Mouse (Mus musculus) cerebellum, adult 11-12 months (tissue): ENCODE results near the gene Trim44.

Experiments used
- DNase-seq: peaks from one replicate; pipeline ENCODE4 v3.0.0; 2022

Gene Trim44

DNA sequence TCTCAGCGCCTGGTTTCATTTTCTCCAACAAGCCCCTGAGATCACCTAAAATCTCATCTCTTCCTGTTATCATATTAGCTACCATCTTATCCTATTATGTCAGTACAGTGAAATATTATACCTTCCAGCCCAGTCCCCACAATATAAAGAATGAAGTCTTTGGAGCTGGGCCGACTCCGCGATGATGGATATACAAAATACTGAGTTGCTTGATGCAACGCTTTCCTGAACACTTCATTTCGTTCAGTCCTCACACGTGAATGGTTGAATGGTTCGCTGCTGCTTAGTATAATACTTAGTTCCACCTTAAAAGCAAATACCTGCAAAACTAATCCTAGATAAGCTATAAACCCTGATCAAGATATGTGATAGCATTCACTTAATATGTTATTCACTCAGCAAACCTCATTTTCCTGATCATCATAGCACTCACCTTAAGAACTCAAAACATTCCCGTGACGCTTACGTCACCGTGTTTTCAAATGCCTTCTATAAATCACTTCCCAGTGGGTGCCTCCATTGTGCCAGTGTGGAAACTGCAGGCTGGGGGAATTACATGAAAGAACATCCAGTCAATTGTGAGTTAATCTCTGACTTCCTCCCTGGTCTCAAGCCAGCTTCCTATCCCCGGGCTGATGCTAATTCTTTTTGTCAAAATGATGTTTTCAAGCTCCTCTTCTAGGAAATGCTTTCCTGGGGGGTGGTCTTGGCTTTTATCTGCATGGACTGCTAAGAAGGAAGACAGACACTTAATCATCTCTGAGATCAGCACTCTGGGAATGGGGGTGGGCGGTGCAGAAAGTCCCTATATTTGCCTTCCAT lies at the start of gene Trim44:
Trim44 (minus strand) TSS at position 466 of the 822 bp plus-strand sequence.
- no peak for DNase-seq

DNA sequence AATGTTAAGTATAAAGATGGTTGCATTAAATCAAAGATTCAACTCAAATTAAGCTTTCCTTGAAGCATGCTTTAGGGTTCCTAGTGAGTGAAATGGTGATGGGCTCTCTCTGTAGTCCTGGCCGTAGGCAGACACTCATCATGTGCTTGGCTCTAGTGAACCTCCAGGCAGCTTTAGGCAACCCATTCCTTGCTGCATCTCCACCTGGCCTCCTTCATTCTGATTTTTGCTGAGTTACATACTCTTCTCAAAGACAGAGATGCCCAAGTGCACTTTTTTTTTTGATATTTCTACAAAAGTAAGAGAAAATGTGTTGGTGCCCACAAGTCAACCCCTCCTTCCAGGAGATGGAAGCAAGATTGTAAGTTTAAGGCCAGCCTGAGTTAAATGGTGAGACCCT lies 47.5 kb upstream of the Trim44 start:
- no peak for DNase-seq

DNA sequence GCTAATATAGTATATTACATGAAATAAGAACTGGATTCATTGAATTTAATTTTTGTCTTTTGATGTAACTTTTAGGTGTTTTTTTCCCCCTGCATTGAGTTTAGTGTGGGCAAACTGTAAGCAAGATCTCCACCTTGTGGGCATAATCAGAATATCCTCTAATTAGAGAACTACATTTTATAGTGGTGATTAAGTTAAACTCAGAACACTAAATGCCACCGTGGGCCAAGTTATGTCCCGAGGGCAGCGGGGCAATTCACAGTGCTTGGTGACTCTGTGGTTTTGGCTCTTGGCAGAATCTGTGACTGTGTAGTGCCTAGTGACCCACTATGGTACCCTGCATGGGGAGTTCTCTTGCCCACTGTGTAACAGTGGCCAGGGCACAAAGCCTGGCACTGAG lies 45.8 kb upstream of the Trim44 start:
- DNase-seq: peak; percentile 22

DNA sequence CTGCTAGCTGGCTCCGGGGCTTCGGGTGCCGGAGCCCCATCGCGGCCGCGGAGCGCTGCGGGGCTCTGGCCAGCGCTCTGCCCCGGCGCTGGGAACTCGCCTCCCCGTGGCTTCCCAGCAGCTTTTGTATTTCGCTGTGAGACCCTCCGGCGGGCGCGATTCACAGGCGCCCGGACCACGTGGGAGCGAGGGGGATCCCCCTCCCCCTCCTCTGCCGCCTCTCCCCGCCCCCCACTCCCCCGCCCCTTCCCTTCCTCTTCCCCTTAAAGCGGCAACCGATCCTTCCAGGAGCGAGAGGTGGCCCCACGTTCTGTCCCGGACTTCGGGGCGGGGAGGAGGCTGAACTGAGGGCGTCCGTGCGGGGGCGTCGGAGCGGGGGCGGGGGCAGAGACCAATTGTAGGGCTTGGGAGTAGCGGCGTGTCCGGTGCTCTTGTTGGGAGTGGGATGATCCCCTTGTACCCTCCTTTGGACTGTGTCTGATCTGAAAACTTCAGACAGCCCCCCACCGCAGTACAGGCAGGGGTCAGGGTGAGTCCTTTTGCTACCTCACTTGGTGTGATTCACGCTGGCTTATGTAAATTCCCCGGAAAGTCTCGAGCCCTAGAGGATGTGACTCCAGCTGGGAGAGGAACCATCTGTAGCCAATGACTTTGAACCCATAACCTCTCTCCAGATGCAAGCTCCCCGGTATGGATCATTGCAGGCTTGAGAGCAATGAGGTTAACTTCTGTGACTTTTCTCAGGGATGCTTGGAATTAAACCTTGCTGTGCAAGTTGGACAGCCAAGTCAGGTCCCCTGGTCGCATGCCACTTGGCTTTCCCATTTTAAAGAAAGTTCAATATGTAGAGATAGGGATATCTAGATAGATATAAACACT lies 44.3 kb upstream of the Trim44 start, which contains the start of gene Fjx1:
Fjx1 (minus strand) TSS at position 829 of the 879 bp plus-strand sequence.
- DNase-seq: peak; percentile 55

DNA sequence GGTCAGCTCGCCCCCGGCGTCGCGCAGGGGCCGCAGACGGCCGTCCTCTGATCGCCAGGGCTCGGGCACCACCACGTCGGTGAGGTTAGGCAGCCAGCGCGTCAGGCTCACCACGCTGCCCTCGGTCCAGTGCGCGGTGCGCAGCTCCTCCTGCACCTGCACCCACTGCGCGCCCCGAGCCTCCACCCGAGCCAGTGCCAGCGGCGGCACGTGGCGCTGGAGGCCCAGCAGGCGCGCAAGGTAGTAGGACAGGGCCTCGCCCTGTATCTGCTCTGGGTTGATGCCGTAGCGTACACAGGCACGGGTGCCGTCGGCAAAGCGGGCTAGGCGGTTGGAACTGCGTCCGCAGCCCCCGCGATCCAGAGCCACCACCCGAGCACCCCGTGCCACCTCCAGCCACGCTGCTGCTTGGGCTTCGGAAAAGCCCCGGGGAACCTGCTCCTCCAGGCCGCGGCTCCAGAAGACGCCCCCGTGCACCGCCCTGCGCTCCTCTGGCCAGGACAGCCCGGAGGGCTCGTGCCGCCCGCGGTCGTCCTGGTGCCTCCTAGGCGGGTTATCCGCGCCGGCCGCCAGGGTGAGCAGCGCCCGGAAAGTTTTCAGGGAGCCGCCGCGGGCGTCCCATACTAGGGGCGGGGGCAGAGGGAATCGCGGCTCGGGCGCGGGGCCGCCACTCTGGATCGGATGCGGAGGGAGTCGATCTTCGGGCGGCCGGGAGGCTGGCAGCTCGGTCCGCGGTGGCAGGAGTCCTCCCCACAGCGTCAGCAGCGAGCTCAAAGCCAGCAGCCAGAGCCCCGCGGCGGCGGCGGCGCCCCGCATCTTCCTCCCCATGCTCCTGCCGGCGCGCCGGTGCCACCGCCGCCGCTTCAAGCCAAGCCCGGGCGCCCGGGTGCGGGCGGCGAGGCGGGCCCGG lies 43.4 kb upstream of the Trim44 start:
- peak; percentile 61 for DNase-seq

DNA sequence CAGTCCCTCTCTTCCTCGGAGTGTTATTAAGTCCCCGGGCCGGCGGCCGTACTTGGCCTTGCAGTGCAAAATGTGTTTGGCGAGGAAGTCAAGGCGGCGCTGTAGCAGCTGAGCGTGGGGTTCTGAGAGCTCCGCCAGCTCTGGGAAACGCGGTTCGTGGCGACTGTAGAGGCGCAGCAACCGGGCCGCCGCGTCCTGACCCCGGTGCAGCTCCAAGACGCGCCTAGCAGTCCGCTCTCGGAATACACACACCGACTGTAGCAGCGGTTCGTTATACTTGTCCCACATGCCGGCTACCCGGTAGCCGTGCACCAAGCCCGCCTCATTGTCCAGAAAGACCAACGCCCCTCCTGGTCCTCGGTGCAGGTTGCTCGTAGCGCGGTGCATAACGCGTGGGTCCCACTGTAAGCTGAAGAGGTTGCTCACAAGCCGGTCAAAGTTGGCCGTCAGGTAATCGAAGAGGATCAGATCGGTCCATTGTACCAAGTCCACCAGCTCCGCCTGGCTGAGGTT lies 42.7 kb upstream of the Trim44 start:
- DNase-seq: peak; percentile 70

DNA sequence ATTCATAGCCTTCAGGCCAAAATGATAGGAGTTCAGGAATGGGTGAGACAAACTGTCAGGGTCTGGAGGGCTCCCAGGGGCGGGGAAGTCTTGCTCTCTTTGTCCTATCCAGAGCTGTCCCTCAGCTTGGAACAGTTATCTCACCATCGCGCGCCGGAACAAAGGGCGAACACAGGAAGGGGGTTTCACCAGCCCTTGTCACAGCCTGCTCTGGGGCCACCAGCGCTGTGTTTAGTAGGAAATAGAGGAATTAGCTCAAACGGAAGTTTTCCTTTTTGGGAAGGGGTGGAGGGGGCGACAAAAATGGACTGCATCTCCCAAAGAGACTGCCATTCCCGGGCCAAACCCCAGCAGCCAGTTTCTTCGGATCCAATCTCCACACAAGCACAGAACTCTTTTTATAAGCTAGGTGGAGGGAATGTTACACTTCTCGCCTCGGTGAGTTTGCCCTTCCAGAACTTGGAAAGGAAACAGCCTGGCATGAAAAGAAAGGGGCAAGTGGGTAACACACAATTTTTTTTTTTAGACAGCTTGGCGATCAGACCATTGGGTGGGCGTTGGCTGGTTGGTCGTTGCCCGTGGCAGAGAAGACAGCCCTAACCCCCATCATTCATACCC lies 42.1 kb upstream of the Trim44 start:
- peak; percentile 14 for DNase-seq

DNA sequence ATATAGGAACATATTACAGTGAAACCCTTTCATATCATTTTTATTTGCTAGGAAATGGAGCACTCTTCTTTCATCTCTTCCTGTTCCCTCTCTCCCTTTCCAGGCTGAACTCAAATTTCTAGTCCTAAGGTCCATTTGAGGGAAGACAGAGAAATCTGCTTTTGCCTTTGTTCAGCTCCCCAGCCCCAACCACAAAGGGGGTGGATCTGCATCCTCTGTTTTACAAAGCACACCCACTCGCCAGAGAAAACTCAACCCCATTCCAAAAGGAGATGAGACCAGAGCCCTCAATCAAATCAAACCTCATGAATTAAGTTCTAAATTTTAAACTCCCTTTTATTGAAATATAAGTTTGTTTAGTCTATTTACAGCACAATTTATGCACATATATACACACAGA lies 41.4 kb upstream of the Trim44 start:
- no peak for DNase-seq

DNA sequence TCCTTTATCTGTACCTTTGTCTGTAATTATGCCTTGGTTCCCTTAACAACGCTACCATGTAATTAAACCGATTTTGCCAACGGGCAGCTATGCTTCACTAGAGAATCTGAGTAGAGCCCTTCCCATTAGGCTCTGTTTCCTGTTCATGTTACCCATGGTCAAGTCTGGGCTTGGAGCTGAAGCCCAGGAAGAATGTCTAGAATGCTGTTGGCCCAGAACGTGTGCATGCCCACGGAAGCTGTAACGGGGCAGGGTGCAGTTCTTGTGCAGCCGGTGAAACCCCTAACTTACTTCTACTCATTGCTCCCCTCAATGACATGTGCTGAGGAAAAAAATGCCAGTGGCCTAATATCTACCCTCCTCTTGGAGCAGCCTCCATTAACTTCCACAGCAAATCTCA lies 40.2 kb upstream of the Trim44 start:
- DNase-seq: no peak

DNA sequence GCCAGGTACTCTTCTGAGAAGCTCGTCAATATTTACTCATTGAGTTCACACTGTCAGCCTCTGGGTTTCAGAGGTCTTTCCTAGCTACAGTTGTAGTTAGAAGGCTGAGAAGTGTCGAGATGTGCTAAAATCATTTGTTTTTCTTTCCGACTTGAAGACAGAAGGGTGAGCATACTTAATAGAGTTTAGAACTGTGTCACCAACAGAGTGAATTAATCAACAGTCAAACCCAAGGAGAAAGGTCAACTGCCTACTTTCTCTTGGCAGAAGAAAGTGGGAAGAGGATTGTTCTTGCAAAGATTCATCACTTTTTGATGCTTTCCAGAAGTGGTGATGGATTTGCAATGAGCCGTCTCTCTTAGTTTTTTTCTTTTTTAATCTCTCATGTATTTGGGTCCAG lies 39.2 kb upstream of the Trim44 start:
- DNase-seq: no peak

DNA sequence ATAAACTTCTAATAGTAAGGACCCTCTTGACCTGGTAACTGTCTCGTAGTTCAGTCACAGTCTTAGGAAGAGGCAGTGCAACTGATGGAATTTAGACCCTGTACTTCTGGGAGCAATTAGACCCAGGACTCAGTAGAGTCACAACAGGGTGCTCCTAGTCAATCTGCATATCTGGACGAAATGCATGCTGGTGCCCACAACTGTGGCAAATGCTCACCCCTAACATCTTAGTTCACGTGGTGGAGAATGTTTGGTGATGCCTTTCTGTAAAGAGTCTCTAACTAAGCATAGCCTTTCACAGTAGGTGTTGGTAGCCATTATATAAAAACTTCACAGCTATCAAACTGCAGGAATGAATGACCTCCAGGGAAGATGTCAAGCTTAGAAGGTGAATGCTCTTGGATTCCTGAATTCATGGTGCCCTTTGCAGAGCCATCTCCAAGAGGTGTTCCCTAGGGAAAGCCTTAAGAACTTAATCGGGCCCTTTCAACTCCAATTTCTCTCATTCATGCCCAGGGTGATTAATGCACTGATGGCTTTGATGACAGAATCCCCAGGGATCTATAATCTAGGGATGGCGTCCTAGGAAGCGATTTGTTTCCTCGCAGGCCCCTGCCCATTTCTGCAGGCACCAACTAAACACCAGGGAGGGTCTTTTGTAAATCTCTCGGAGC lies 29.9 kb upstream of the Trim44 start:
- no peak for DNase-seq

DNA sequence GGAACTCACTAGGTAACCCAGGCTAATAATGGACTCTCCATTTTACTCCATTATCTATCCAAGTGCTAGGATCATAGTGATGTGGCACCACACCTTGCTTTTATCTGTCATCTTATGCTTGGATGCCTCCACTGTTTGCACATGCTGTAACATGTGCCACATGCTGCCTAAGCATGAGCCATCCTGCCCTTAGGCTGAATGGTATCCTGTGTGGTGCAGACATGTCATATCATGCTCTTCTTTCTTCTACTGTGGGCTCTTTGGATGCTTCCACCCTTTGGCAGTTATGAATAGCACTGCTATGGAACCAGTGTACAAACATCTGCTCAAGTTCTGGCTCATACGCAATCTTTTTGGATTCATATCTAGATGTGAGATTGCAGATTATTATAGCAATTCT lies 26.3 kb upstream of the Trim44 start:
- no peak for DNase-seq

DNA sequence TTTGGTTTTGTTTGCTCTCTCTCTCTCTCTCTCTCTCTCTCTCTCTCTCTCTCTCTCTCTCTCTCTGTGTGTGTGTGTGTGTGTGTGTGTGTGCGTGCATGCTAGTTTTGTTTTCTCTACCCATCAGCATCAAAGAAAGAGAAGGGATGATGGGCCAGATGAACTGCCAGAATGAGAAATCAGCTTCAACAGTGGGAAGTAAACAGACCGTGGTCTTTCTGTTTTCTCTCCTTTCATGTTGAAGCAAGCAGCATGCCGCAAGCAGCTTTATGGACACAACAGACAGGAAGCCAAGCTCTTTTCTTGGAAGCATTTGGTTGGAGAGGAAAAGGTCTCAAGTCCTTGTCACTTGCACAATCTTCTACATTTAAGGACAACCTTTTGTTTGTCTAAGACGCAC lies 23.5 kb upstream of the Trim44 start:
- DNase-seq: no peak

DNA sequence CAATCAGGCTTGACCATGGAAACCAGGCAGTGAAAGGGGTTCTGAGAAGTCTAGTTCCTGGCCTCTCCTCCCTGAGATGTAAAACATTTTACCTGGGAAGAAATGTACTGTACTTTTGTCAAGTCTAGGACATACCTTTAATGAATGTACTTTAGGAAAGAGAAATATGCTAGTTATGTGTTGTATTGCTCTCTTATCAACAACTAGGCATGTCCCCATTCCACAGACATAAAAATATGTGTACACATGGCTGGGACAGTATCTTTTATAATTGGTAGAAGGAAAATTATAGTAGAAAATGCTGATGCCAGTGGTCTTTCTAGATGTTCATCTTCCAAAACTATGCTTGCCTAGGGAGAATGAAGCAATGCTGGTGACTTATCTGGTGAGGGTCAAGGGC lies 20.3 kb upstream of the Trim44 start:
- no peak for DNase-seq

DNA sequence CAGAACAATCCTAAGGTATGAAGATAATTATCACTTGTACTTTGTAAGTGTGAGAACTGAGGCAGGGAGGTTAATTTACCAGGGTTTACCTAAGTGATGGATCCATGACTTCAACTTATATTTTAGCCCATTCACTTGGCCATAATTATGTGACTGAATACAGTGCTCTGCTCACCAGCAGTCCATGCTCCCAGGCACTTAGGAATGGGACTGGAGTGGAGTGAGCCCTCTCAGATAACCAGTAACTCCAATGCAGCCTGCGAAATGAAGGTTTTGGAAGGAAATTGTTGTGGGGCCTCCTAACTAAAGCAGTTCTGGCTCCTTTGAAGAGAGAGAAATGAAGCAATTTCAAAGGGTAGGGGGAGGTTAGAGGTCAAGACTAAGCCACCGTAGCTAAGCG lies 18.8 kb upstream of the Trim44 start:
- no peak for DNase-seq

DNA sequence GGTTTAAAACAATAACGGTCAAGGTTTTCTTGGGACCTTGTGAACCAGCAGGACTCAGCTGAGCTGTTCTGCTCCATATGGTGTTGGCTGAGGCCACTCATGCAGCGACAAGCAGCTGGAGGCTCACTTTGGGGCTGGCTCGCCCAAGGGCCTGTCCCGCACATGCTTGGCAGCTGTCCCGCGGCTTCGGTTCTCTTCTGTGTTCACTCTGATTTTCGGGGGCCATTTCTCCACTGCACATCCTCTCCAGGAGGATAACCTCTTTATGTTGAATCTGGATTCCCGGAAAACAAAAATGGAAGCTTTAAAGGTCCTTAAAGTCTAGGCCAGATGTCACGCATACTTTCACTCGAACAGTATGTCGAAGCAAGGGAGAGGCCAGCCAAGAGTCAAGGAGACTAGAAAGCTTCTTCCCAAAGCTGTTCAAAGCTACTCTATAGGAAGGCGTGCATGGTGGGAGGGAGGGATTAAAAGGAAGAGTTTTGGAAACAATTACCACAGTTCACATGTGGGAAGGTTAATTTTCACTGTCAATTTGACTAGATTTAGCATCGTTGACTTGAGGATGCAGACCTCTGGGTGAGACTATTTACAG lies 8.6 kb upstream of the Trim44 start:
- DNase-seq: no peak

DNA sequence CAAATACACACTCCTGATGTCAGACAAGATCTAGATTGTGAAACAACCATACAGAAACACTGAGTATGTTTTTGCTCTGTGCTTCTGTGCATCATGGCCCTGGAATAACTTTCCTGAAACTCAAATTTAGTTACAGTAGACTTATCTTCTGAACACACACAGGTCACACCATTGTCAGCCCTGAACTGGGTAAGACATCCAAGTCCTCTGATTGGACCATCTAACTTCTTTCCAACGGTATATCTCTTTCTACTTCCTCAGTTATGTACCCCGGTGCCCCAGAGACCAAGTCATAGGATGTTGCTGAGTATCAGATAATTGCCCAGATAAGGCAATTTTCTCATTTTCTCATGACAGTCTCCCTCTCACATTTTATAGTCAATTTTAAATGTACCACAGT lies 5.1 kb upstream of the Trim44 start:
- no peak for DNase-seq

DNA sequence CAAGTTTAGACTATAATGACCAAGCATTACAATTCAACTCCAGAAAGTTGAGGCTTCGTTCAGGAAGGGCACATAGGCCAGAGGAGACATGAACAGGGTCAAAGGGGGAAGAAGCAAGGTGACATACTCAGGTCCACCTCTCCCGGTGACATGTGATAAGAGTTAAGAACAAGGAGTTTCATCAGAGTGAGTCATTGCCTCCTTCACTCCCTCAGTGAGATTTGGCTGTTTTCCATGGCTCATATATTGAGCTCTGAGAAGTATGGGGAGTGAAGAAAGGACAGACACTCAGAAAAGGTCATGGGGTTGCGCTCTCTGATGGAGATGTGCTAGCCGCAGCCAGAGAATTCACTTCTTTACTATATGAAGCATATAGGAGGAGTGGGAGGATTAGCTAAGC lies 3.0 kb upstream of the Trim44 start:
- DNase-seq: no peak

DNA sequence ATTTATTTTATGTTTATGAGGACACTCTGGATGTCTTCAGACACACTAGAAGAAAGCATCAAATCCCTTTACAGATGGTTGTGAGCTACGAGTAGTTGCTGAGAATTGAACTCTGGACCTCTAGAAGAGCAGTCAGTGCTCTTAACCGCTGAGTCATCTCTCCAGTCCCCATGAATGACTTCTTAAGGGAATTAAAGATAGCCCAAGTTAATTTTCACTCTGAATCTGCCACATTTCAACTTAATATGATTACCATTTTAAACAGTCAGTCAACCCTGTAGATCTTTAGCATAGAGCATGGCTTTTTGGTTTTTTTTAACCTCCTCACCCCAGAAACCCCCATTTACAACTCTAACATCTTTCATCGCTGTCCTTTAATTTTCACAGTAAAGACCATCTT lies 2.1 kb upstream of the Trim44 start:
- DNase-seq: no peak

DNA sequence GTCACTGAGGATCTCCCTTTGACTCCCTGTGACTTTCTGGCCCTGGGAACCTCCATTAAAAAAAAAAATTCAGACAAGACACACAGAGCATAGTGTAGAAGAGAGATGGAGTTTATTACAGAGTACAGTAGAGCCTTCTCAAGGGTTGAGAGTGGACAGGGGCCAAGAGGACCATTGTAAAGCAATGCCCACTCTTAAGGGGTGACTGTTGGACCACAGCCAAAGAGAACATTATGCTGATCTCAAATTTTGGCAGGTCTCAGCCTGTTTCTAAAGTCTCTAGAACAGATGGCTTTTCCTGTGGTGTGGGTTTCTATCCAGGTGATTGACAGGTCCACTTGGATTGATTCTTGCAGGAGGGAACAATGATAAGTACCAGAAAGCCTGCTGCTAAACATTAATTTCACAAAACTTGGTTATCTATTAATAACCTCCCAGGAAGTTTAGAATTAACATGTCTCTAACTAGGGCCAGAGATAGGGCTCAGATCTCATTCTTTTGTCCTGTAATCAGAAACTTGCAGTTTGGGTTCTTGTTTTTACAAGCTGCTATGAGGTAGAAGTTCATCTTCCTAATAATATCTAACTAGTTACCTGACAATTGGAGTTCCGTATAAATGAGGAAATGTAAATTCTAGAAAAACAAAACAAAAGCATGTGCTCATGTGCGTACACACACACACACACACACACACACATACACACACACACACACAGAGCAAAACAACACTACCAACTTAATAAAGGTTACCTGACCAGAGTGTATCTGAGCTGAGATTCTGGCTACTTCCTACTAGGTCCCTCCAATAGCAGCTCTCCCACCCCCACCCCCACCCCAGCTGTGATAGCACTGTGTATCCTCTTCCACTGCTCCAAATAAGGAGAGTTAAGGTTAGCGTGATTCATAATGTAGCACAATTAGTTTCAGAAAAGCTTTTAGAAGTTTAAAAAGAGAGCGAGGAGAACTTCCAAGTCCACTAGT lies 1.0 kb downstream of the Trim44 start:
- no peak for DNase-seq
